Comparison of ENCODE assay signal across 10 mouse cellular contexts in the genomic region with DNA sequence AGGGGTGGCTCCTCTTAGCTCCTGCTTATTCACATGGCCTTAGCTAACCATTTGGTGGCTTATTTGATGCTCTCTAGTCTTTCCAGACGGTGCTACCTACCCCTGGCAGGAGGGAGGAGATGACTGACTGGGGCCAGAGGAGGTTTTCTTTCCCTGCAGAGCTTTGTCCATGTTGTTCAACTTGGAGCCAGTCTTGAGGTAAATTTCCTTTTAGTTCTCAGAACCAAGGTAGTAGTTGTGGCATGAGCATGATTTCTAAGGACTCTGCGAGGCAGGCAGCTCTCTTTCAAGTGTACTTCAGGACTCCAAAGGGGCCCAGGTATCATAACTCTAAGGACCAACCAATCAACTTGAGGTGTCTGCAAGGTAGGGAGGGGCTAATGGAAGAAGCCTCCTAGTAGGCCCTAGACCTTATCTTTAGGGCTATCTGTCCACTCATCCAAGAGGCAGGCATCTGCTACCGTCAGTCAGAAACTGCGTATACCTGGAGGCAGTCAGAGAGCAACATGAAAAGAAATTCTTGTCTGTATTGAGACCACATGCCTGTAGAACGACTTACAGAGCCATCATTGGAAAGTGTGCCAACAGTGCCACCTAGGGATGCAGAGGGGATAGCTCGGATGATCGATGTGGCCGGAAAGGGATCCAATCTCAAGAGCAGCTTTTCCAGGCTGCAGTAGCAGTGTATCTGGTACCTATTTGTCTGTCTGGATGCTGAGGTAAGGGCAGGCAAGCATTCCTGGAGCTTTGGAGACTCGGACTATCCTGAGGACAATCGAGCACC. TPM values are rescaled to one million over a fixed set of nuclear protein-coding genes. Genes with fewer than 3 reads are reported as not detected.
DNase-seq lines count a peak whose midpoint lies in the region; ATAC-seq lines count a peak whose summit lies in the region.
"Had no signal": no experiment of that assay in that cellular context is flagged by ENCODE, and none has a peak within 500 bp of the region (broad histone marks: within the 10 kb centered on the region; RNA-seq: fewer than 3 reads in every experiment).

No protein-coding gene starts in this region.

- intact Hi-C loops in heart, postnatal 10 days (cut with DNase I), result loop anchor here (1.0 to 5.0 kb wide), 4 partner anchors 163 to 341 kb away; no protein-coding TSS in a partner anchor

- no peaks in the 10 kb centered on the region for H3K9me3 ChIP-seq in intestine, embryonic 14.5 days (ENCODE audit: control insufficient read depth, low read length)
- H3K9me3 ChIP-seq in intestine, embryonic 15.5 days, result no peaks in the 10 kb centered on the region
- H3K9me3 ChIP-seq in midbrain, embryonic 14.5 days (ENCODE audit: control insufficient read depth, low read length), result no peaks in the 10 kb centered on the region
- H3K9me3 ChIP-seq: embryonic facial prominence, embryonic 12.5 days had no signal

- no peak for ATAC-seq in intestine, embryonic 14.5 days (replicated peaks; ENCODE audit: low FRiP score, low TSS enrichment, low read depth)
- ATAC-seq in intestine, embryonic 15.5 days, result no peak; the same call in 1 of the 2 replicates
- no peak for ATAC-seq in midbrain, embryonic 14.5 days (ENCODE audit: low FRiP score, low TSS enrichment)

- H3K9ac ChIP-seq in intestine, embryonic 14.5 days (ENCODE audit: low read length), result no peak overlapping the region
- no peak overlapping the region for H3K9ac ChIP-seq in intestine, embryonic 15.5 days
- H3K9ac ChIP-seq in midbrain, embryonic 14.5 days (replicated peaks; ENCODE audit: low read length), result no peak overlapping the region
- H3K9ac ChIP-seq: embryonic facial prominence, embryonic 12.5 days had no signal

- H3K36me3 ChIP-seq in intestine, embryonic 14.5 days (ENCODE audit: control insufficient read depth, insufficient read depth, low read length), result peaks cover 43% of the 10 kb centered on the region
- H3K36me3 ChIP-seq in intestine, embryonic 15.5 days, result no peaks in the 10 kb centered on the region
- H3K36me3 ChIP-seq in midbrain, embryonic 14.5 days (ENCODE audit: control insufficient read depth, insufficient read depth, low read length), result peaks cover 32% of the 10 kb centered on the region

- no peak overlapping the region for H3K4me3 ChIP-seq in intestine, embryonic 14.5 days (ENCODE audit: low read depth, low read length)
- no peak overlapping the region for H3K4me3 ChIP-seq in intestine, embryonic 15.5 days (replicated peaks)
- no peak overlapping the region for H3K4me3 ChIP-seq in midbrain, embryonic 14.5 days (replicated peaks; ENCODE audit: low read depth, low read length)
- H3K4me3 ChIP-seq: embryonic facial prominence, embryonic 12.5 days; myocyte had no signal

- WGBS in intestine, embryonic 14.5 days, result 54% methylated on average over 10 of the region's 10 CpGs
- 46% methylated on average over 10 of the region's 10 CpGs for WGBS in intestine, embryonic 15.5 days
- WGBS in midbrain, embryonic 14.5 days, result 50% methylated on average over 10 of the region's 10 CpGs

- no peaks in the 10 kb centered on the region for H3K27me3 ChIP-seq in intestine, embryonic 14.5 days (replicated peaks; ENCODE audit: control insufficient read depth, insufficient read depth, low read length)
- H3K27me3 ChIP-seq in intestine, embryonic 15.5 days (replicated peaks), result no peaks in the 10 kb centered on the region
- no peaks in the 10 kb centered on the region for H3K27me3 ChIP-seq in midbrain, embryonic 14.5 days (ENCODE audit: control insufficient read depth, insufficient read depth, low read length)
- H3K27me3 ChIP-seq: embryonic facial prominence, embryonic 12.5 days had no signal

- H3K4me2 ChIP-seq in intestine, embryonic 14.5 days (ENCODE audit: low read length), result no peak overlapping the region
- H3K4me2 ChIP-seq in intestine, embryonic 15.5 days (replicated peaks), result no peak overlapping the region
- no peak overlapping the region for H3K4me2 ChIP-seq in midbrain, embryonic 14.5 days (ENCODE audit: low read length)
- H3K4me2 ChIP-seq: embryonic facial prominence, embryonic 12.5 days had no signal

- DNase-seq in intestine, embryonic 14.5 days (ENCODE audit: low spot score), result peak; percentile 71
- peak; percentile 72 for DNase-seq in ZHBTc4 (ENCODE audit: low read depth, low spot score)
- DNase-seq in cerebellum, postnatal 4 days (ENCODE audit: low spot score in 2 of 2), result peak; percentile 49 to 66
- DNase-seq in heart, postnatal 10 days, result peak; percentile 63 to 73
- peak; percentile 68 to 73 for DNase-seq in left cerebral cortex, adult 18-20 months (ENCODE audit: low spot score in 2 of 2)
- DNase-seq in midbrain, embryonic 14.5 days, result peak; percentile 89
- DNase-seq in thymus, postnatal 0 days (ENCODE audit: low spot score), result peak; percentile 56

- H3K27ac ChIP-seq in intestine, embryonic 14.5 days (ENCODE audit: low read depth), result no peak overlapping the region
- no peak overlapping the region for H3K27ac ChIP-seq in intestine, embryonic 15.5 days
- no peak overlapping the region for H3K27ac ChIP-seq in midbrain, embryonic 14.5 days (replicated peaks; ENCODE audit: low read depth, low read length)
- H3K27ac ChIP-seq: embryonic facial prominence, embryonic 12.5 days had no signal

- no peaks in the 10 kb centered on the region for H3K4me1 ChIP-seq in intestine, embryonic 14.5 days (replicated peaks; ENCODE audit: control insufficient read depth, insufficient read depth, low read length)
- H3K4me1 ChIP-seq in intestine, embryonic 15.5 days (replicated peaks), result no peaks in the 10 kb centered on the region
- H3K4me1 ChIP-seq in midbrain, embryonic 14.5 days (ENCODE audit: control insufficient read depth, insufficient read depth, low read length), result no peaks in the 10 kb centered on the region
- H3K4me1 ChIP-seq: embryonic facial prominence, embryonic 12.5 days had no signal

RNA-seq across cellular contexts. Expression of a gene that starts 50.5 kb away (rescaled TPM):
- polyA plus RNA-seq in intestine, embryonic 14.5 days (2014; fragmentation: Nextera tagmentation; extraction: Ambion mirVana), result 0.31 and 0.35 TPM in 2 replicates
- 0.24 and 0.25 TPM in 2 replicates for polyA plus RNA-seq in intestine, embryonic 15.5 days (2015; fragmentation: Nextera tagmentation; extraction: Ambion mirVana)
- total RNA-seq in heart, postnatal 10 days (2021), result 1 to 10 TPM; 4.3 to 5.5 TPM
- total RNA-seq in left cerebral cortex, adult 18-20 months (2021), result 1 to 10 TPM; 5.2 to 6.3 TPM
- 4.9 and 6.9 TPM in 2 replicates for polyA plus RNA-seq in midbrain, embryonic 14.5 days (2014; fragmentation: Nextera tagmentation; extraction: Ambion mirVana)
- 0.17 and 0.22 TPM in 2 replicates for polyA plus RNA-seq in thymus, postnatal 0 days (2015; fragmentation: Nextera tagmentation; extraction: Ambion mirVana)
